Mouse (Mus musculus): ENCODE data around the gene Zfp82.

- TF ChIP-seq CTCF (IDR thresholded peaks at IDR 0.05; ENCODE audit: low read depth, low read length), result no peak
- TF ChIP-seq POLR2A (IDR thresholded peaks at IDR 0.05; ENCODE audit: borderline replicate concordance, low read depth, low read length), result no peak
These were observed 64.5 kb downstream of the Zfp82 start for GRCm38 (mm10) chr7:30008020-30008690.
